Mouse (Mus musculus) thymus, adult 2 months (tissue): ENCODE data around the gene Nos1ap. TPM values are rescaled to one million over a fixed set of nuclear protein-coding genes. Genes with fewer than 3 reads are reported as not detected.

Source experiments
- DNase-seq: peaks from one replicate; pipeline ENCODE4 v3.0.0; 2021
- H3K27ac ChIP-seq: fragments of 200-500 bp; 2 replicates; pipeline ENCODE4 v1.5.1; 2012; ENCODE audit warnings: low read length, control low read depth; ENCODE audit not compliant: control insufficient read depth, insufficient read depth
- H3K27me3 ChIP-seq: fragments of 200-500 bp; 2 replicates; pipeline ENCODE4 v1.6.1; 2012; ENCODE audit warnings: mild to moderate bottlenecking, low read length, moderate library complexity, mixed read lengths; ENCODE audit not compliant: control insufficient read depth, insufficient read depth
- H3K36me3 ChIP-seq: fragments of 200-500 bp; 2 replicates; pipeline ENCODE4 v1.6.1; 2012; ENCODE audit warnings: mild to moderate bottlenecking, low read length, moderate library complexity; ENCODE audit not compliant: control insufficient read depth, insufficient read depth
- H3K4me1 ChIP-seq: fragments of 200-500 bp; replicated peaks from 2 replicates; pipeline ENCODE4 v1.6.1; 2012; ENCODE audit warnings: low read length; ENCODE audit not compliant: control insufficient read depth, insufficient read depth
- H3K4me3 ChIP-seq: fragments of 200-500 bp; 2 replicates; pipeline ENCODE4 v1.5.1; 2012; ENCODE audit warnings: mild to moderate bottlenecking, low read length, control low read depth, moderate library complexity; ENCODE audit not compliant: control insufficient read depth, insufficient read depth
- CTCF ChIP-seq: fragments of 200-500 bp; IDR thresholded peaks from 2 replicates; pipeline ENCODE4 v1.5.1; 2012; ENCODE audit warnings: mild to moderate bottlenecking, control low read depth, low read length, moderate library complexity, borderline replicate concordance; ENCODE audit not compliant: control insufficient read depth, poor library complexity, insufficient read depth; ENCODE audit errors: extremely low read depth
- POLR2A ChIP-seq: fragments of 200-500 bp; IDR thresholded peaks from 2 replicates; pipeline ENCODE4 v1.6.1; 2012; ENCODE audit warnings: mild to moderate bottlenecking, low read length, control low read depth, moderate library complexity; ENCODE audit not compliant: control insufficient read depth, poor library complexity, insufficient read depth; ENCODE audit errors: extremely low read depth
- WGBS: fragments of 180-500 bp; shearing (Covaris S2); methylation state at CpG from one replicate; pipeline ENCODE4 v1.1.7; 2018; 5-methylcytosine and 5-hydroxymethylcytosine counted together
- polyA plus RNA-seq: library from polyadenylated mRNA; depleted of rRNA; stranded (reverse); fragments of >200 nt; gene quantifications from 2 replicates; pipeline ENCODE4 v1.2.3, GENCODE M21; 2012

Nos1ap gene
- polyA plus RNA-seq, 1 experiment = 3.3 TPM

GRCm38 (mm10) chr1:170293257-170293656, 296.4 kb downstream of the Nos1ap start:
- Histone ChIP-seq H3K4me1 (no peaks in the 10 kb centered on the region), H3K27me3 (no peaks in the 10 kb centered on the region), H3K36me3 (no peaks in the 10 kb centered on the region), H3K27ac (no peak overlapping the region), H3K4me3 (no peak overlapping the region)
- 90% methylated on average over 5 of the region's 5 CpGs for WGBS
- no peak for DNase-seq
- no peak for TF ChIP-seq CTCF
- TF ChIP-seq POLR2A = no peak

- no peaks in the 10 kb centered on the region for H3K4me1 ChIP-seq
- DNase-seq = no peak
- no peaks in the 10 kb centered on the region for H3K36me3 ChIP-seq
- TF ChIP-seq POLR2A (no peak), CTCF (no peak)
- 49% methylated on average over 9 of the region's 9 CpGs for WGBS
- no peaks in the 10 kb centered on the region for H3K27me3 ChIP-seq
- no peak overlapping the region for H3K27ac ChIP-seq
- no peak overlapping the region for H3K4me3 ChIP-seq
Measured at GRCm38 (mm10) chr1:170292239-170292951, 297.3 kb downstream of the Nos1ap start.

GRCm38 (mm10) chr1:170282415-170283129, 307.1 kb downstream of the Nos1ap start:
- H3K4me1 ChIP-seq = no peaks in the 10 kb centered on the region

GRCm38 (mm10) chr1:170277016-170277415, 312.6 kb downstream of the Nos1ap start, which contains the start of gene Sh2d1b1:
Gene Sh2d1b1 (plus strand): TSS chr1:170277320.
- no peaks in the 10 kb centered on the region for H3K4me1 ChIP-seq
- no peak within 1 kb of the TSS for H3K4me3 ChIP-seq
- WGBS = 52% methylated on average over 3 of the region's 3 CpGs
- no peaks in the 10 kb centered on the region for H3K36me3 ChIP-seq
- DNase-seq = no peak
- no peaks in the 10 kb centered on the region for H3K27me3 ChIP-seq
- TF ChIP-seq CTCF (no peak), POLR2A (no peak)
- no peak within 1 kb of the TSS for H3K27ac ChIP-seq

More at GRCm38 (mm10) chr1:170282415-170283129, 307.1 kb downstream of the Nos1ap start:
- 31% methylated on average over 4 of the region's 4 CpGs for WGBS
- Histone ChIP-seq H3K36me3 (no peaks in the 10 kb centered on the region), H3K27me3 (no peaks in the 10 kb centered on the region), H3K27ac (no peak overlapping the region), H3K4me3 (no peak overlapping the region)
- TF ChIP-seq POLR2A (no peak), CTCF (no peak)
- DNase-seq = no peak

- no peak for TF ChIP-seq CTCF
- no peak for TF ChIP-seq POLR2A
- Histone ChIP-seq H3K36me3 (no peaks in the 10 kb centered on the region), H3K4me1 (no peaks in the 10 kb centered on the region), H3K27me3 (no peaks in the 10 kb centered on the region), H3K4me3 (no peak overlapping the region), H3K27ac (no peak overlapping the region)
- DNase-seq = no peak
Measured at GRCm38 (mm10) chr1:170273252-170273651, 316.4 kb downstream of the Nos1ap start.

- Histone ChIP-seq H3K4me1 (no peaks in the 10 kb centered on the region), H3K36me3 (no peaks in the 10 kb centered on the region), H3K27ac (no peak overlapping the region), H3K27me3 (no peaks in the 10 kb centered on the region), H3K4me3 (no peak overlapping the region)
- 50% methylated on average over 4 of the region's 4 CpGs for WGBS
- no peak for DNase-seq
- TF ChIP-seq CTCF (no peak), POLR2A (no peak)
Measured at GRCm38 (mm10) chr1:170270696-170271095, 319.0 kb downstream of the Nos1ap start.
